Mouse (Mus musculus): ENCODE results near the gene Fam166b. TPM values are rescaled to one million over a fixed set of nuclear protein-coding genes. Genes with fewer than 3 reads are reported as not detected.

Gene Fam166b
- polyA plus RNA-seq, 1 experiment = 0.06 TPM

DNA sequence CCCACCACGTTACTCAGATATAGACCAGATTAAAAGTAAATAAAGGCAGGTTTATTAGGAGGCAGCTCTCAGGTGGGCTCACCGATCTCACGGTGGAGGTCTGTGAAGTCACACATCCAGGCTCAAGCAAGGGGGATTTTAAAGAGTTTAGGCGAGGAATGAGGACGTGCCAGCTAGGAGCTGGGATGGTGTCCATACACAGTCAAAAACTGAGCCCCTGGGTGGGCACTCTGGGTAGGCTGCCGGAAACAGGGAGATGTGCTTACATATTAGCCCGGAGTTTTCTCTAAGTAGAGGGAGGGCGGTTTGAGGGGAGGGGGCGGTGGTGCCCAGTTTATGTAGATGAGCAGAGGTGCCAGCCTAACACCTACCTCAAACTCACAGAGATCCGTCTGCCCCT, 48.0 kb downstream of the Fam166b start:
- H3K79me2 ChIP-seq (ENCODE audit: control insufficient read depth, insufficient read depth) = peaks cover 31% of the 10 kb centered on the region
- H3K27me3 ChIP-seq (ENCODE audit: control insufficient read depth, insufficient read depth, insufficient read length) = no peaks in the 10 kb centered on the region
- H3K4me3 ChIP-seq (ENCODE audit: insufficient read depth, poor library complexity, severe bottlenecking) = peak overlapping the region; percentile 41
- H3ac ChIP-seq (ENCODE audit: control insufficient read depth, insufficient read length, low read depth) = peak overlapping the region; percentile 84
- H3K79me3 ChIP-seq (ENCODE audit: low read depth) = peaks cover 14% of the 10 kb centered on the region
- TF ChIP-seq MYOD1 (IDR thresholded peaks at IDR 0.05; ENCODE audit: control insufficient read depth, insufficient read length, low read depth) (no peak), MAX (IDR thresholded peaks at IDR 0.05) (no peak), FOSL1 (IDR thresholded peaks at IDR 0.05; ENCODE audit: insufficient read depth, low read length, poor library complexity, severe bottlenecking) (no peak), CEBPB (IDR thresholded peaks at IDR 0.05; ENCODE audit: low read depth) (no peak), USF1 (IDR thresholded peaks at IDR 0.05; ENCODE audit: low read depth) (no peak), MYOG (IDR thresholded peaks at IDR 0.05; ENCODE audit: control insufficient read depth, extremely low read depth, insufficient read length) (no peak)
- no peaks in the 10 kb centered on the region for H3K36me3 ChIP-seq (ENCODE audit: control insufficient read depth, insufficient read depth)

DNA sequence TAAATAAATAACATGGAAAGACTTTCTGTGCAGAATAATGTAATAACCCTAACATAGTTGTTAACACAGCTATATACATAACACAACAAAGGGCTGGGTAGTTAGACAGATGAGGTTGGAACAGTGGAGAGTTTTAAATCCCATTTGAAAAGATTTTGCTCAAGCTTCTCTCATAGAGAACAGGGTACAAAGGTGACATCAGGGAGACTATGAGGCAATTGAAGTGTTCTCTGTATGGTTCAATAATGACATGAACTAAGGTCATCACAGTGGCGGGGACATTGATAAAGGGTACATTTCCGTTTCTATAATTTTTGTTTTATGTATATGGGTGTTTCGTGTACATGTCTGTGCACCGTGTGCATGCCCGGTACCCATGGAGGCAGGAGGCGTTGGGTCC, 49.3 kb downstream of the Fam166b start:
- Histone ChIP-seq H3K79me2 (ENCODE audit: control insufficient read depth, insufficient read depth) (peaks cover 19% of the 10 kb centered on the region), H3K36me3 (ENCODE audit: control insufficient read depth, insufficient read depth) (no peaks in the 10 kb centered on the region), H3K4me3 (ENCODE audit: insufficient read depth, poor library complexity, severe bottlenecking) (no peak overlapping the region), H3K27me3 (ENCODE audit: control insufficient read depth, insufficient read depth, insufficient read length) (no peaks in the 10 kb centered on the region), H3ac (ENCODE audit: control insufficient read depth, insufficient read length, low read depth) (no peak overlapping the region), H3K79me3 (ENCODE audit: low read depth) (peaks cover 4% of the 10 kb centered on the region)
- TF ChIP-seq USF1 (IDR thresholded peaks at IDR 0.05; ENCODE audit: low read depth) = no peak
- no peak for TF ChIP-seq CEBPB (IDR thresholded peaks at IDR 0.05; ENCODE audit: low read depth)
- no peak for TF ChIP-seq FOSL1 (IDR thresholded peaks at IDR 0.05; ENCODE audit: insufficient read depth, low read length, poor library complexity, severe bottlenecking)
- no peak for TF ChIP-seq MYOD1 (IDR thresholded peaks at IDR 0.05; ENCODE audit: control insufficient read depth, insufficient read length, low read depth)
- TF ChIP-seq CTCF (IDR thresholded peaks at IDR 0.05; ENCODE audit: control insufficient read depth, insufficient read depth, insufficient read length) = no peak
- no peak for TF ChIP-seq MYOG (IDR thresholded peaks at IDR 0.05; ENCODE audit: control insufficient read depth, extremely low read depth, insufficient read length)
- TF ChIP-seq MAX (IDR thresholded peaks at IDR 0.05) = no peak

Other genes with a start within 250 kb of the Fam166b start
- 0.04 TPM for gene Atp8b5, start 162.0 kb downstream of the Fam166b start, polyA plus RNA-seq (2012; fragmentation: generic; extraction: Trizol)
- gene Rusc2, start 47.2 kb downstream of the Fam166b start, polyA plus RNA-seq (2012; fragmentation: generic; extraction: Trizol) = 18.8 TPM
- 28.9 TPM for gene Tesk1, start 12.8 kb upstream of the Fam166b start, polyA plus RNA-seq (2012; fragmentation: generic; extraction: Trizol)
- gene Cd72, start 25.5 kb upstream of the Fam166b start, polyA plus RNA-seq (2012; fragmentation: generic; extraction: Trizol) = 1.5 TPM
- not detected for gene Sit1, start 54.6 kb upstream of the Fam166b start, polyA plus RNA-seq (2012; fragmentation: generic; extraction: Trizol)
- gene Ccdc107, start 63.8 kb upstream of the Fam166b start, polyA plus RNA-seq (2012; fragmentation: generic; extraction: Trizol) = 58.9 TPM
- 11.7 TPM for gene Arhgef39, start 70.6 kb upstream of the Fam166b start, polyA plus RNA-seq (2012; fragmentation: generic; extraction: Trizol)
- 0.67 TPM for gene Car9, start 77.8 kb upstream of the Fam166b start, polyA plus RNA-seq (2012; fragmentation: generic; extraction: Trizol)
- gene Tpm2, start 94.6 kb upstream of the Fam166b start, polyA plus RNA-seq (2012; fragmentation: generic; extraction: Trizol) = 622 TPM
- 52.4 TPM for gene Creb3, start 133.2 kb upstream of the Fam166b start, polyA plus RNA-seq (2012; fragmentation: generic; extraction: Trizol)
- gene Tln1, start 133.6 kb upstream of the Fam166b start, polyA plus RNA-seq (2012; fragmentation: generic; extraction: Trizol) = 158 TPM
- gene Rgp1, start 149.6 kb upstream of the Fam166b start, polyA plus RNA-seq (2012; fragmentation: generic; extraction: Trizol) = 22.6 TPM
- 6.0 TPM for gene Gba2, start 149.7 kb upstream of the Fam166b start, polyA plus RNA-seq (2012; fragmentation: generic; extraction: Trizol)
- gene Msmp, start 155.4 kb upstream of the Fam166b start, polyA plus RNA-seq (2012; fragmentation: generic; extraction: Trizol) = not detected
- gene Npr2, start 202.8 kb upstream of the Fam166b start, polyA plus RNA-seq (2012; fragmentation: generic; extraction: Trizol) = 7.3 TPM
- gene Spag8, start 224.5 kb upstream of the Fam166b start, polyA plus RNA-seq (2012; fragmentation: generic; extraction: Trizol) = 0.04 TPM
- 48.0 TPM for gene Hint2, start 227.3 kb upstream of the Fam166b start, polyA plus RNA-seq (2012; fragmentation: generic; extraction: Trizol)
- gene Tmem8b, start 239.8 kb upstream of the Fam166b start, polyA plus RNA-seq (2012; fragmentation: generic; extraction: Trizol) = 0.16 TPM
- 1.4 TPM for gene Fam221b, start 240.0 kb upstream of the Fam166b start, polyA plus RNA-seq (2012; fragmentation: generic; extraction: Trizol)